Mouse (Mus musculus): ENCODE data around the gene Bst2. TPM values are rescaled to one million over a fixed set of nuclear protein-coding genes. Genes with fewer than 3 reads are reported as not detected.

The Bst2 gene
- polyA plus RNA-seq, 1 experiment from 2014 or later, result 8.6 TPM

GRCm38 (mm10) chr8:71486136-71486529 is 51.1 kb downstream of the Bst2 start:
- peaks cover 13% of the 10 kb centered on the region for H3K27me3 ChIP-seq (ENCODE audit: low read depth, poor library complexity, severe bottlenecking)
- WGBS, result 27% methylated on average over 7 of the region's 7 CpGs
- no peaks in the 10 kb centered on the region for H3K9me3 ChIP-seq (replicated peaks)
- DNase-seq (ENCODE audit: low spot score), result no peak
- peaks cover 54% of the 10 kb centered on the region for H3K4me1 ChIP-seq
- H3K27ac ChIP-seq (replicated peaks), result peak overlapping the region; percentile 99
- H3K4me3 ChIP-seq, result peak overlapping the region; percentile 95
- peaks cover 51% of the 10 kb centered on the region for H3K36me3 ChIP-seq

- Histone ChIP-seq H3K4me3 (peak within 1 kb of the TSS; percentile 95), H3K9me3 (replicated peaks) (no peaks in the 10 kb centered on the region), H3K27ac (replicated peaks) (peak within 1 kb of the TSS; percentile 99), H3K36me3 (peaks cover 51% of the 10 kb centered on the region), H3K4me1 (peaks cover 61% of the 10 kb centered on the region), H3K27me3 (ENCODE audit: low read depth, poor library complexity, severe bottlenecking) (peaks cover 20% of the 10 kb centered on the region)
- DNase-seq (ENCODE audit: low spot score), result peak; percentile 88
- 5% methylated on average over 58 of the region's 58 CpGs for WGBS
Measured at GRCm38 (mm10) chr8:71485142-71486135, 51.8 kb downstream of the Bst2 start, which contains the start of gene Ano8. Ano8 (minus strand) TSS chr8:71485963.

GRCm38 (mm10) chr8:71484736-71485135 is 52.5 kb downstream of the Bst2 start:
- 95% methylated on average over 19 of the region's 19 CpGs for whole genome bisulfite sequencing
- peak overlapping the region; percentile 99 for H3K27ac ChIP-seq (replicated peaks)
- DNase-seq (ENCODE audit: low spot score), result no peak
- no peaks in the 10 kb centered on the region for H3K9me3 ChIP-seq (replicated peaks)
- peaks cover 51% of the 10 kb centered on the region for H3K36me3 ChIP-seq
- H3K27me3 ChIP-seq (ENCODE audit: low read depth, poor library complexity, severe bottlenecking), result peaks cover 24% of the 10 kb centered on the region
- H3K4me3 ChIP-seq, result peak overlapping the region; percentile 95
- peaks cover 55% of the 10 kb centered on the region for H3K4me1 ChIP-seq

Other genes starting within 250 kb of the Bst2 start
- 68.5 and 74.3 TPM in 2 replicates for gene Use1, start 170.6 kb downstream of the Bst2 start, polyA plus RNA-seq (2016; fragmentation: Nextera tagmentation; extraction: Ambion mirVana)
- 4.9 and 6.1 TPM in 2 replicates for gene Ocel1, start 166.2 kb downstream of the Bst2 start, polyA plus RNA-seq (2016; fragmentation: Nextera tagmentation; extraction: Ambion mirVana)
- 74.7 and 110 TPM in 2 replicates for gene Nr2f6, start 155.5 kb downstream of the Bst2 start, polyA plus RNA-seq (2016; fragmentation: Nextera tagmentation; extraction: Ambion mirVana)
- gene Ushbp1, start 141.7 kb downstream of the Bst2 start, polyA plus RNA-seq (2016; fragmentation: Nextera tagmentation; extraction: Ambion mirVana), result 5.0 and 6.3 TPM in 2 replicates
- 112 TPM in 2 replicates for gene Babam1, start 140.6 kb downstream of the Bst2 start, polyA plus RNA-seq (2016; fragmentation: Nextera tagmentation; extraction: Ambion mirVana)
- 49.6 and 51.6 TPM in 2 replicates for gene Ankle1, start 131.4 kb downstream of the Bst2 start, polyA plus RNA-seq (2016; fragmentation: Nextera tagmentation; extraction: Ambion mirVana)
- 75.0 and 78.3 TPM in 2 replicates for gene Abhd8, start 73.8 kb downstream of the Bst2 start, polyA plus RNA-seq (2016; fragmentation: Nextera tagmentation; extraction: Ambion mirVana)
- 230 and 238 TPM in 2 replicates for gene Mrpl34, start 72.5 kb downstream of the Bst2 start, polyA plus RNA-seq (2016; fragmentation: Nextera tagmentation; extraction: Ambion mirVana)
- 131 and 141 TPM in 2 replicates for gene Dda1, start 68.3 kb downstream of the Bst2 start, polyA plus RNA-seq (2016; fragmentation: Nextera tagmentation; extraction: Ambion mirVana)
- gene Ano8, start 51.5 kb downstream of the Bst2 start, polyA plus RNA-seq (2016; fragmentation: Nextera tagmentation; extraction: Ambion mirVana), result 3.0 and 3.4 TPM in 2 replicates
- gene Gtpbp3, start 49.4 kb downstream of the Bst2 start, polyA plus RNA-seq (2016; fragmentation: Nextera tagmentation; extraction: Ambion mirVana), result 20.0 and 21.8 TPM in 2 replicates
- 39.4 and 45.2 TPM in 2 replicates for gene Plvap, start 25.7 kb downstream of the Bst2 start, polyA plus RNA-seq (2016; fragmentation: Nextera tagmentation; extraction: Ambion mirVana)
- gene Ccdc194, start 11.7 kb downstream of the Bst2 start, polyA plus RNA-seq (2016; fragmentation: Nextera tagmentation; extraction: Ambion mirVana), result 0.14 and 0.28 TPM in 2 replicates
- 62.1 and 62.9 TPM in 2 replicates for gene Mvb12a, start 5.5 kb upstream of the Bst2 start, polyA plus RNA-seq (2016; fragmentation: Nextera tagmentation; extraction: Ambion mirVana)
- gene Tmem221, start 21.4 kb upstream of the Bst2 start, polyA plus RNA-seq (2016; fragmentation: Nextera tagmentation; extraction: Ambion mirVana), result 0.14 TPM in 2 replicates
- not detected in 2 replicates for gene Nxnl1, start 29.1 kb upstream of the Bst2 start, polyA plus RNA-seq (2016; fragmentation: Nextera tagmentation; extraction: Ambion mirVana)
- 21.5 and 27.0 TPM in 2 replicates for gene Slc27a1, start 31.4 kb upstream of the Bst2 start, polyA plus RNA-seq (2016; fragmentation: Nextera tagmentation; extraction: Ambion mirVana)
- 248 and 261 TPM in 2 replicates for gene Pgls, start 54.7 kb upstream of the Bst2 start, polyA plus RNA-seq (2016; fragmentation: Nextera tagmentation; extraction: Ambion mirVana)
- 4.5 and 5.4 TPM in 2 replicates for gene Fam129c, start 60.2 kb upstream of the Bst2 start, polyA plus RNA-seq (2016; fragmentation: Nextera tagmentation; extraction: Ambion mirVana)
- gene Colgalt1, start 73.5 kb upstream of the Bst2 start, polyA plus RNA-seq (2016; fragmentation: Nextera tagmentation; extraction: Ambion mirVana), result 51.2 and 52.8 TPM in 2 replicates
- 4.6 and 8.1 TPM in 2 replicates for gene Unc13a, start 134.3 kb upstream of the Bst2 start, polyA plus RNA-seq (2016; fragmentation: Nextera tagmentation; extraction: Ambion mirVana)
- 2.8 and 3.7 TPM in 2 replicates for gene Jak3, start 138.8 kb upstream of the Bst2 start, polyA plus RNA-seq (2016; fragmentation: Nextera tagmentation; extraction: Ambion mirVana)
- 0.30 and 0.37 TPM in 2 replicates for gene Insl3, start 151.8 kb upstream of the Bst2 start, polyA plus RNA-seq (2016; fragmentation: Nextera tagmentation; extraction: Ambion mirVana)
- gene B3gnt3, start 164.3 kb upstream of the Bst2 start, polyA plus RNA-seq (2016; fragmentation: Nextera tagmentation; extraction: Ambion mirVana), result 0.67 and 0.89 TPM in 2 replicates
- 17.7 and 25.4 TPM in 2 replicates for gene Fcho1, start 188.3 kb upstream of the Bst2 start, polyA plus RNA-seq (2016; fragmentation: Nextera tagmentation; extraction: Ambion mirVana)

Data from midbrain, embryonic 10.5 days (tissue).